Mouse (Mus musculus) adrenal gland, adult 8-10 months (tissue): Measurements from ENCODE around the gene 1600014C10Rik. TPM values are rescaled to one million over a fixed set of nuclear protein-coding genes. Genes with fewer than 3 reads are reported as not detected.

Experiments used
- DNase-seq: peaks from one replicate; pipeline ENCODE4 v3.0.0; 2022
- total RNA-seq, 4 experiments: library from RNA; stranded (reverse); gene quantifications; 2 replicates each; pipeline ENCODE4 v1.2.4; 2022

1600014C10Rik gene
- total RNA-seq, 4 experiments from 2014 or later, result 33.8 to 64.0 (median 45.6) TPM

GRCm38 (mm10) chr7:38215697-38216096 lies 32.7 kb downstream of the 1600014C10Rik start:
- DNase-seq, result no peak

GRCm38 (mm10) chr7:38217417-38218171 lies 34.6 kb downstream of the 1600014C10Rik start:
- DNase-seq, result peak; percentile 81

DNA sequence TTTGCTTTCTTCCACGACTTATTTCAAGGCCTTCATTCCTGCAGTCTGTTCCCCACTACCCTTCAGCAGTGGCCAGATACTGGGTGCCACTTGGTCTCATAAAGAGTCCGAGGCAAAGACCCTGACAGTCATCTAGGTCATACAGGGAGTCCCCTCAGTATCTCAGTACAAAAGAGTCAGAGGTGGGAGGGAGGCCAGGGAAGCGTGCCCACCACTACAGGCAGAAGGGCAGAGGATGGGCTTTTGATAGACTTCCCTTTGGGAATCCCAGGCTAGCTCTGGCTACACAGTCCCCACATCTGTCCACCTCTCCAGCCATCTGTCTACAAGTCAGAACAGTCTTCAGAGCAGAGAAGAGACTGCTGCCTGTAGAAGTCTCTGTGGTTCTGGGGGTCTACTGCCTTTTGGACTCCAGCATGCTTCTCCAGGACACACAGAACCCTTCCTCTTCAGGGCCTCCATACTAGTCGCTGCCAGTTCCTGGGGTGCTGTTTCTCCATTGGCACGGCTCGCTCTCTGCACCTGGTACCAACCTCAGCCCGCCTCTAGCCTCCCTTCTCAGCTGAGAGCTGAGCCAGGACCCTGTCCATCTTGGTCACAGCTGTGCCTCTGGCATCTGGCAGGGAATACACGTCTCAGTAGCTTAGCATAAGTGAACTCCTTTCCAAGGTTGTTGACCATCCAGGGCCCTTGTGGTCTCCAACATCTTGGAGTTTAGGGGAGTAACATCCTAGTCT lies 35.8 kb downstream of the 1600014C10Rik start:
- DNase-seq, result no peak

DNA sequence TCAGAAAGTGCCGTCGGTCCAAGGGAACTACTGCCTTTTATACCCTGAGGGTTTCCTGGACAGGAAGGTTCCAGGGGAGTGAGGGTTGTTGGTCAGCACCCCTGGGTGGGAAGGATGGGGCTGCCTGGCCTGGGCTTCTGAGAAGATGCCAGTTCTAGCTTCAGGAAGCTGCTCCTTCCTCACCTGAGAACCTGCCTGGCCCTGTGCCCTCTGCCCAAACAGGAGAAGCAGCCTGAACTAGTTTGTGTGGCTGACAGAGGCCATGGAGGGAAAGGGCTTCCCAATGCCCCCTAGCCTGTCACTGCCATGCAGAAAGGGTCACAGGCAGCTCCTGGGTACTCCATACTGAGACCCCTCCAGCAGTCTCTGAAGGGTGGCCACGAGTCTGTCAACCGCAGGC lies 36.5 kb downstream of the 1600014C10Rik start:
- no peak for DNase-seq

DNA sequence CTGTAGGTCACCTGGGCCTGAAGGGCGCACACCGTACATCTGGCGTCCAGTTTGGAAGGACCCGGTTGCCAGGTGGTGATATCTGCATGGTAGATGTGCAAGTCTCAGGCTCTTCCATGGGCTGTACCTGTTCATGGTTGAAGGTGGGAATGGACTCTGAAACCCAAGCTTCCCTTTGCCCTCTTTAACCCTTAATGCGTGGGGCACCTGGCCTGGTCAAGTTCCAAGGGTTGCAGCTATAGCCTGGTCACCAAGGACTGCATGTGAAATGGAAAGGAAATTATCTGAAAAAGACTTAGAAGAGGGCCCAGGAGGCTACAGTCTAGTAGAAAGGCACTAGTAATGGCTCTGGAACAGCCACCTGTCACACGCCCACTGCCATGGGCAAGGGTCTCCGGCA lies 37.8 kb downstream of the 1600014C10Rik start:
- DNase-seq, result no peak

DNA sequence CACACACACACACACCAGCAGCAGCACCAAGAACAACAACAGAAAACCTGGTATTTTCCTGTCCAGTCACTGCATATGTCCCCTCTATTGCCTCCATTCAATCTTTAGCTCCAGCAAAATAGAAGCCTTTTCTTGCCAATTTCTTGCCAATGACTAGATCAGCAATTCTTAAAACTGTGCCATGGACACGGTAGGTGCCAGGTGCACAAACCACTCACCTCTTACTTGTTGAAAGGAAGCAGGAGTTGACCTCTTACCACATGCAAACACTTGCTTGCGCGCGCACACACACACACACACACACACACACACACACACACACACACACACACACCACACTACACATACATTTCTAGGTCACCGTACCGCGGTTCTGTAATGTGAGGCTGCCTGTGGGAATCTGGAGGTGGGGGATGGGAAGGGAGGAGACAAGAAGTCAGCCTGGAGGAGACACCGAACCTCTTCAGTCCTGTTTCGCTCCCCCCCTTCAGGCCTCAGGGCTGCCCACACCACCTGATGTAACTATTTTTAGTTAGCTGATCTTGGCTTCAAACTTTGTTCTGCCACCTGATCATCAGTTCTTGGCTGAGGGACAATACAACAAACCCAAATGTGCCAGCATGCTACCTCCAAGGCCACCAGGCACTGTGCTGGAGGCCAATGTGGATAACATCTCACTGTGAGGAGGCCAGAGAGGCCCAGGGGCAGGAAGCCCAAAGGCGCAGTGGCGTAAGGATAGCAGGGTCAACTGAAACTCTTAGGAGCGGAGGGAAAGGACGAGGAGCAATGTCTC lies 41.8 kb downstream of the 1600014C10Rik start:
- DNase-seq, result peak; percentile 47

DNA sequence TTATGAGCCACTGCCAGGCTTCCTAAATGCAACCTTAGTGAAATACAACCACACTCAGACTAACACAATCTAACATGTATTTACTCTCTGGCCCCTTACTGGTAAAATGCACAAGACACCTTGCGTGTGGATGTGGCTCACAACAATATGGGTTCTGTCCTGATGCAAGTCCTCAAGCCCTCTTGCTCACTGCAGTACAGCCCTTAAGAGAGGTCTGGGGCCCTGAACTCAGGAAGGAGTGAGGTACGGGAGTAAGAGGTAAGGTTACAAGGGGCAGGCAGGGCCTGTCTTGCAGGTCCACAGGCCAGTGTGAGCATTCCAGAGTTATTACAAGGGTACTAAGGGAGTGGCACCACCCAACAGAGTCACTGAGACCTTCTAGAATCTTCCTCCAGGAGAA lies 43.2 kb downstream of the 1600014C10Rik start:
- no peak for DNase-seq

DNA sequence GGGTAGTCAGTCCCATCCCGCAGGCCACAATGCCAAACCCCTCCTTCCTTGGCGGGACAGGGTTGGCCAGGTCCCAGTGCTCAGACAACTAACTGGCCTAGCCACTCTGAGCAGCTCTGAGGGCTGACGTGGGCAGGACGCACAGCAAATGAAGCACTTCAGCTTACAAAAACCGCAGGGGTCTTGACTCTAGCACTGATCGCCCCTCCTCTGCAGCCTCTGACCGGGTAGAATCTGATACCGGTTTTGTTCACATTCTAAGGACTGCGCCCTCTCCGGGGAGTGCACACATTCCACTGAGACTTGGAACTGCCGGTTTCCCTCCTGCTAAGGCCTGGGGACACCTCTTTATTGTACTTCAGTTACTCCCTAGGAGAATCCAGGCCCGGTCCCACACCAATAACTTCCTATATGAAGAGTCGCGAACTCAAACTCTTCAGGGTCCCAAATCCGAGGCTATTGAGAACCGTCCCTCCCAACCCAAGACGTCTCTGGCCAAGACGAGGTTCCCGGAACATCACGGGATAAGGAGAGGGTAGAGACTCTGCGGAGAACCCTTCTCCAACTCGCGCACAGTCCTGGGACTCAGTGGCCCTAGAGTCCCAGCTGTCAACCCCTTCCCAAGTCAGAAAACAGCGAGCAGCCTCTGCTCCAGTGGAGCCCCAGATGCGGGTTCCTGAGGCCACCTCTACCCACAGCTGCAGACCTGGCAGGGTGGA lies 44.3 kb downstream of the 1600014C10Rik start:
- peak; percentile 53 for DNase-seq

DNA sequence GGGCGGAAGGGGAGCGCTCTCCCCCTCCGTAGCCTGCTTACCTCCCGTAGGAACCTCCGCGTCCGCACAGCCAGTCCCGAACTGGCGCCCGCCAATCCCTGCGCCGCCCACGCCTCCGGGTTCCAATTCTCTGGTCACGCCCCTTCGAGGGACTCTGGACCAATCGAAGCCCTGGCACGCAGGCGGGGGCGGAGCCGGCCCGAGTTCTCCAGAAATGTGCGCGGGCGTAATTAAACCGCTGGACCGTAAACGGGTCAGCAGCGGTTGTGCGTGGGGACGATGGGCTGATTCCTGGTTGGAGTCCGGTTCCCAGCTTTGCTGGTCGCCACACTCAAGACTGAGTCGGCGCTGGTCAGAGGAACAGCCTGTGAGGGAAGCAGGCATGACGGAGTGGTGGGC lies 44.9 kb downstream of the 1600014C10Rik start, which contains the start of gene Plekhf1:
Plekhf1 (minus strand) TSS at position 117 of the 399 bp plus-strand sequence.
- DNase-seq, result peak; percentile 88

GRCm38 (mm10) chr7:38228329-38228728 lies 45.3 kb downstream of the 1600014C10Rik start:
- DNase-seq, result no peak

- DNase-seq, result no peak
Observed at GRCm38 (mm10) chr7:38230285-38230684, 47.3 kb downstream of the 1600014C10Rik start.

GRCm38 (mm10) chr7:38236400-38237105 lies 53.5 kb downstream of the 1600014C10Rik start:
- no peak for DNase-seq

DNA sequence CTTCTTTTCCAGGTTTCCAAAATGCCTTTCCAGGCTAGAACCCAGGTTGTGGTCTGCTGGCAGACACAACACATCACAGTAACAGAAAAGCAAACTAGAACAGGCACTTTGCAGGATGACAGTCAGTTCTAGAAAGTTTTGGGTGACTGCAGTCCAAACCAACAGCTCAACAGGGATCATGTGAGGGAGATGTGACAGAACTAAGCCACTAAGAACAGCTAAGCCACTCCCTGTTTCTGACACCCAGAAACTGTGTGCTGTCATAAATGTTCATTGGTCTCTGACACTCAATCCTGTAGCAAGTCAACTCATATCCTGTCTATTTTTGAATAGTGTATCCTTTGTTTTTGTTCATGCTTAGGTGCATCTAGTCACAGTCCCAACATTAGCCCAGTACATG lies 54.1 kb downstream of the 1600014C10Rik start:
- DNase-seq, result no peak

DNA sequence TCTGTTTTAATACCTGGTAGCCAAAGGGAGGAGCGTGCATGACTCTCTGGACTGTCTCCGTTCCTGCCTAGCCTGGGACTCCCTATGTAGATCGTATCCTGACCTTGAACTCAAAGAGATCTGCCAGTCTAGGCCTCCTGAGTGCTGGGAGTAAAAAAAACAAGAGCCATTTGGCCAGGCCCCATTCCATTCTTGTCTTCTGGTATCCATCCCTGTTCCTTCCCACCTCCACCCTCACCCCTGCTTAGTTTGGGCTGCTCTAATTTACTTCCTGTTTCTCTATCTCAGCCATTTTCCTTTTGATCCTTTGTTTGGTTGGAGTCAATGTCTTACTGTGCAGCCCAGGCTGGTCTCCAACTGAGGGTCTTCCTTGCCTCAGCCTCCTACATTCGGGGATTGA lies 59.4 kb downstream of the 1600014C10Rik start:
- DNase-seq, result no peak

Other genes with a start within 250 kb of the 1600014C10Rik start
- 10 to 100 TPM; 45.6 to 62.5 (median 52.0) TPM for gene Uri1, start 159.7 kb upstream of the 1600014C10Rik start, total RNA-seq
- 1 to 10 TPM; 3.5 to 6.9 (median 4.1) TPM for gene Ccne1, start 75.7 kb upstream of the 1600014C10Rik start, total RNA-seq
- 1 to 10 TPM; 1.2 to 1.9 (median 1.7) TPM for gene Plekhf1, start 44.8 kb downstream of the 1600014C10Rik start, total RNA-seq
- gene Pop4, start 88.2 kb downstream of the 1600014C10Rik start, total RNA-seq, result 10 to 100 TPM; 48.6 to 85.5 (median 68.1) TPM